Mouse (Mus musculus) hindbrain, embryonic 11.5 days (tissue): ENCODE measurements around the gene Cdc26. TPM values are rescaled to one million over a fixed set of nuclear protein-coding genes. Genes with fewer than 3 reads are reported as not detected.

Experiments used
- ATAC-seq: fragments of 200-750 bp; cut with Nextera tagmentation; 2 replicates; pipeline ENCODE4 v1.8.0; 2017; ENCODE audit warnings: mild to moderate bottlenecking, moderate TSS enrichment, moderate library complexity; ENCODE audit not compliant: low FRiP score
- DNase-seq: peaks from one replicate; pipeline ENCODE4 v3.0.0-alpha.2; 2015; ENCODE audit warnings: low spot score
- H3K27ac ChIP-seq: fragments of 300-500 bp; sonication (generic); 2 replicates; pipeline ENCODE4 v1.5.1; 2014; ENCODE audit warnings: mild to moderate bottlenecking, low read depth, low read length
- H3K27me3 ChIP-seq: fragments of 300-500 bp; sonication (generic); 2 replicates; pipeline ENCODE4 v1.6.1; 2014; ENCODE audit warnings: mild to moderate bottlenecking, low read length, moderate library complexity, mixed read lengths; ENCODE audit not compliant: control insufficient read depth, insufficient read depth
- H3K36me3 ChIP-seq: fragments of 300-500 bp; sonication (generic); 2 replicates; pipeline ENCODE4 v1.6.1; 2014; ENCODE audit warnings: mild to moderate bottlenecking, low read length, moderate library complexity, mixed read lengths; ENCODE audit not compliant: control insufficient read depth, insufficient read depth
- H3K4me1 ChIP-seq: fragments of 300-500 bp; sonication (generic); replicated peaks from 2 replicates; pipeline ENCODE4 v1.6.1; 2014; ENCODE audit warnings: low read length, mixed read lengths; ENCODE audit not compliant: control insufficient read depth, insufficient read depth
- H3K4me2 ChIP-seq: fragments of 300-500 bp; sonication (generic); replicated peaks from 2 replicates; pipeline ENCODE4 v1.6.1; 2014; ENCODE audit warnings: mild to moderate bottlenecking, low read depth, low read length
- H3K4me3 ChIP-seq: fragments of 300-500 bp; sonication (generic); 2 replicates; pipeline ENCODE4 v1.5.1; 2014; ENCODE audit warnings: low read depth, low read length
- H3K9ac ChIP-seq: fragments of 300-500 bp; sonication (generic); 2 replicates; pipeline ENCODE4 v1.6.1; 2014; ENCODE audit warnings: low read depth, low read length
- H3K9me3 ChIP-seq: fragments of 300-500 bp; sonication (generic); 2 replicates; pipeline ENCODE4 v1.6.1; 2016; ENCODE audit warnings: low read length; ENCODE audit not compliant: control insufficient read depth
- WGBS: fragments of 180-500 bp; shearing (Covaris S2); extraction: QIAGEN DNeasy Blood & Tissue Kit; methylation state at CpG from one replicate; pipeline ENCODE4 v1.1.7; 2014; 5-methylcytosine and 5-hydroxymethylcytosine counted together
- polyA plus RNA-seq: library from polyadenylated mRNA; unstranded; fragments of >200 nt; fragmentation: Nextera tagmentation; extraction: Ambion mirVana; gene quantifications from 2 replicates; pipeline ENCODE4 v1.2.1, GENCODE M21; 2014

Cdc26 gene
- polyA plus RNA-seq, 1 experiment from 2014 or later = 177 TPM

GRCm38 (mm10) chr4:62376123-62376522, 32.3 kb downstream of the Cdc26 start:
- 92% methylated on average over 2 of the region's 2 CpGs for WGBS

DNA sequence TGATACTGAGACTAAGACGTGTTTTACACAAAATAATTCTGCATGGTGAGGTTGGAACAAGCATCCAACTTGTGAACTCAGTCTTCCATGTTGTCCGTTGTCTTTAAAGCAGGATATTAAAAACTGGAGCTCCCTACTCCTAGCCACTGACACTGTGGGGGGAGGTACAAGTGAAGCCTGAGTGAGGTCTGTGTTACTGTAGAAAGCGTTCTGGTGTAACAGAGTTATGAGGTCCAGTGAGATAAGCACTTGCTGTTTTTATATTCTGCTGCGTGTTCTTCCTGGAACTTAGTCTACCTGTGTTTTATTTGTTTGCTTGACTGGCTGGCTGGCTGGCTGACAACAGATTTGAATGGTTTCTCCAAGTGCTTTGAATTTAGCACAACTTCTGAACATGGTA, 34.1 kb downstream of the Cdc26 start:
- no peak overlapping the region for H3K4me3 ChIP-seq
- no peaks in the 10 kb centered on the region for H3K36me3 ChIP-seq
- H3K27me3 ChIP-seq = no peaks in the 10 kb centered on the region
- no peak overlapping the region for H3K27ac ChIP-seq
- DNase-seq = no peak
- no peak overlapping the region for H3K9ac ChIP-seq
- no peak overlapping the region for H3K4me2 ChIP-seq
- 89% methylated on average over 4 of the region's 4 CpGs for WGBS
- ATAC-seq = no peak
- no peaks in the 10 kb centered on the region for H3K9me3 ChIP-seq
- no peaks in the 10 kb centered on the region for H3K4me1 ChIP-seq

More at GRCm38 (mm10) chr4:62376123-62376522, 32.3 kb downstream of the Cdc26 start:
- Histone ChIP-seq H3K27me3 (no peaks in the 10 kb centered on the region), H3K9me3 (no peaks in the 10 kb centered on the region), H3K9ac (no peak overlapping the region), H3K4me1 (no peaks in the 10 kb centered on the region), H3K36me3 (no peaks in the 10 kb centered on the region), H3K27ac (no peak overlapping the region), H3K4me3 (no peak overlapping the region), H3K4me2 (no peak overlapping the region)
- DNase-seq (no peak), ATAC-seq (no peak)

GRCm38 (mm10) chr4:62373668-62374067, 34.8 kb downstream of the Cdc26 start:
- no peak overlapping the region for H3K4me3 ChIP-seq
- no peaks in the 10 kb centered on the region for H3K4me1 ChIP-seq
- no peak overlapping the region for H3K9ac ChIP-seq
- no peaks in the 10 kb centered on the region for H3K36me3 ChIP-seq
- H3K27ac ChIP-seq = no peak overlapping the region
- whole genome bisulfite sequencing = 96% methylated on average over 7 of the region's 7 CpGs
- no peaks in the 10 kb centered on the region for H3K27me3 ChIP-seq
- ATAC-seq (no peak), DNase-seq (no peak)
- H3K4me2 ChIP-seq = no peak overlapping the region
- no peaks in the 10 kb centered on the region for H3K9me3 ChIP-seq

DNA sequence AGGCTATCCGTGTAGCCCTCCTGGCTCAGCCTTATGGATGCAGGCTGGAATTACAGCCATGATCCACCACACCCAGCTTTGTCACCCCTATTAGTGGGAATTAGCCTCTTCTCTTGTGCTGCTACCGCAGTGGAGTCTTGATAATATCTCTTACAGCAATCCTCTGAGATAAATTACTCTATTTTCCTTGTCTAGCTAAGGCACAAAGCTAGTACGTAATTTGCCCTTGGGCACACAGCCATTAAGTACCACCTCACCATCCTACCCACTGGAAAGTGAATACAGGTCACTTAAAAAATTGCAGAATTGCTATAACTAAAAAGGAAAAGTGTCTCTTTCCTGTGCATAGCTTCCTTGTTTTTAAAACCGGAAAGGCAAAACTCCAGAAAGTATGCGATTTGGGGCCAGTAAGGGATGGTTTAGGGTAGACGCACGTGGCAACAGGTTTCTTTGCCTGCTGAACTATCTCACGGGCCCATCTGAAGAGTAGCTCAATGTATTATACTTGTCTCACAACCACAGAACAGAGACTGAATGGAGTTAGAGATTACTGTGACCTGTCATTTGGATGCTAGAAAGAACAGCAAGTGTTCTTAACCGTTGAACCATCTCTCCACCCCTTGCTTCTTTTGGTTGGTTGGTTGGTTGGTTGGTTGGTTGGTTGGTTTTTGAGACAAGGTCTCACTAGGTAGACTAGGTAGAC, 35.5 kb downstream of the Cdc26 start:
- H3K27ac ChIP-seq = no peak overlapping the region
- H3K36me3 ChIP-seq = no peaks in the 10 kb centered on the region
- H3K9me3 ChIP-seq = no peaks in the 10 kb centered on the region
- H3K27me3 ChIP-seq = no peaks in the 10 kb centered on the region
- 90% methylated on average over 9 of the region's 9 CpGs for WGBS
- no peak overlapping the region for H3K9ac ChIP-seq
- H3K4me1 ChIP-seq = no peaks in the 10 kb centered on the region
- ATAC-seq = no peak
- no peak for DNase-seq
- no peak overlapping the region for H3K4me2 ChIP-seq
- no peak overlapping the region for H3K4me3 ChIP-seq

GRCm38 (mm10) chr4:62372410-62372809, 36.0 kb downstream of the Cdc26 start:
- Histone ChIP-seq H3K4me2 (no peak overlapping the region), H3K4me3 (no peak overlapping the region), H3K27ac (no peak overlapping the region), H3K9me3 (no peaks in the 10 kb centered on the region), H3K4me1 (no peaks in the 10 kb centered on the region), H3K9ac (no peak overlapping the region), H3K27me3 (no peaks in the 10 kb centered on the region), H3K36me3 (no peaks in the 10 kb centered on the region)
- WGBS = 36% methylated on average over 1 of the region's 1 CpGs
- ATAC-seq = no peak
- DNase-seq = no peak

GRCm38 (mm10) chr4:62369091-62369490, 39.4 kb downstream of the Cdc26 start:
- 86% methylated on average over 3 of the region's 3 CpGs for WGBS
- no peak for ATAC-seq

GRCm38 (mm10) chr4:62367586-62367985, 40.9 kb downstream of the Cdc26 start:
- Histone ChIP-seq H3K27me3 (no peaks in the 10 kb centered on the region), H3K9me3 (no peaks in the 10 kb centered on the region), H3K4me3 (no peak overlapping the region), H3K27ac (no peak overlapping the region), H3K4me1 (no peaks in the 10 kb centered on the region), H3K4me2 (no peak overlapping the region), H3K9ac (no peak overlapping the region), H3K36me3 (no peaks in the 10 kb centered on the region)
- DNase-seq = no peak
- 93% methylated on average over 6 of the region's 6 CpGs for WGBS
- ATAC-seq = no peak

More at GRCm38 (mm10) chr4:62369091-62369490, 39.4 kb downstream of the Cdc26 start:
- H3K27ac ChIP-seq = no peak overlapping the region
- no peaks in the 10 kb centered on the region for H3K36me3 ChIP-seq
- no peak overlapping the region for H3K4me3 ChIP-seq
- H3K4me2 ChIP-seq = no peak overlapping the region
- H3K9me3 ChIP-seq = no peaks in the 10 kb centered on the region
- no peaks in the 10 kb centered on the region for H3K4me1 ChIP-seq
- no peak for DNase-seq
- H3K9ac ChIP-seq = no peak overlapping the region
- H3K27me3 ChIP-seq = no peaks in the 10 kb centered on the region

- Histone ChIP-seq H3K4me2 (no peak overlapping the region), H3K9ac (no peak overlapping the region), H3K4me1 (no peaks in the 10 kb centered on the region), H3K27me3 (no peaks in the 10 kb centered on the region), H3K27ac (no peak overlapping the region), H3K4me3 (no peak overlapping the region), H3K36me3 (no peaks in the 10 kb centered on the region), H3K9me3 (no peaks in the 10 kb centered on the region)
- DNase-seq (no peak), ATAC-seq (no peak)
- whole genome bisulfite sequencing = 91% methylated on average over 4 of the region's 4 CpGs
These were observed 42.2 kb downstream of the Cdc26 start for GRCm38 (mm10) chr4:62366291-62366690.

DNA sequence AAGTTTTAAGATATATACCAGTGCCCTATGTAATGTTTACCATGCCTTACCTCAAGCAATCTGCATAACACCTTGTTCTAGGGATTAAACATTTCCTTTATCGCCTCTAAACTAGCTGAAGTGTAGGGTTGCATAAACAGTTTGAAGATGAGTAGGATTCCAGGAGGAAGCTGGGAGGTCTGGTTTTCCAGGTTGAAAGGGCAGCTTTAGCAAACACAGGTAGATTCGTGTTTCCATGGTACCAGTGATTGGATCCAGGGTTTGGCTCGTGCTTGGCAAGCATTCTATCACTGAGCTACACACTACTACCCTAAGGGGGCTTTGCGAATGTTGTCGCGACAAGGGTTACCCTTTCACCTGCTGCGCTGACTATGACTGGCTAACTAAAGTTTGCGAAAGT, 44.1 kb downstream of the Cdc26 start:
- Histone ChIP-seq H3K27me3 (no peaks in the 10 kb centered on the region), H3K9me3 (no peaks in the 10 kb centered on the region), H3K4me2 (no peak overlapping the region), H3K27ac (no peak overlapping the region), H3K9ac (no peak overlapping the region), H3K4me3 (no peak overlapping the region), H3K36me3 (no peaks in the 10 kb centered on the region), H3K4me1 (no peaks in the 10 kb centered on the region)
- DNase-seq (no peak), ATAC-seq (no peak)
- 93% methylated on average over 8 of the region's 8 CpGs for WGBS
